Mouse (Mus musculus) hindbrain, embryonic 15.5 days (tissue): ENCODE results near the gene Stk36. TPM values are rescaled to one million over a fixed set of nuclear protein-coding genes. Genes with fewer than 3 reads are reported as not detected.

Source experiments
- ATAC-seq: fragments of 200-750 bp; cut with Nextera tagmentation; 2 replicates; pipeline ENCODE4 v1.8.0; 2017; ENCODE audit warnings: low read depth, moderate number of reproducible peaks, moderate TSS enrichment; ENCODE audit not compliant: low FRiP score
- H3K27ac ChIP-seq: fragments of 300-500 bp; sonication (generic); replicated peaks from 2 replicates; pipeline ENCODE4 v1.5.1; 2015; ENCODE audit warnings: mild to moderate bottlenecking, inconsistent platforms
- H3K27me3 ChIP-seq: fragments of 300-500 bp; sonication (generic); 2 replicates; pipeline ENCODE4 v1.6.1; 2015; ENCODE audit warnings: control low read depth, inconsistent platforms
- H3K36me3 ChIP-seq: fragments of 300-500 bp; sonication (generic); 2 replicates; pipeline ENCODE4 v1.6.1; 2015; ENCODE audit warnings: control low read depth, inconsistent platforms
- H3K4me1 ChIP-seq: fragments of 300-500 bp; sonication (generic); replicated peaks from 2 replicates; pipeline ENCODE4 v1.6.1; 2015; ENCODE audit warnings: control low read depth, inconsistent platforms
- H3K4me2 ChIP-seq: fragments of 300-500 bp; sonication (generic); 2 replicates; pipeline ENCODE4 v1.6.1; 2015; ENCODE audit warnings: moderate library complexity, mild to moderate bottlenecking, inconsistent platforms
- H3K4me3 ChIP-seq: fragments of 300-500 bp; sonication (generic); 2 replicates; pipeline ENCODE4 v1.5.1; 2015; ENCODE audit warnings: mild to moderate bottlenecking, inconsistent platforms
- H3K9ac ChIP-seq: fragments of 300-500 bp; sonication (generic); 2 replicates; pipeline ENCODE4 v1.6.1; 2015; ENCODE audit warnings: inconsistent platforms
- H3K9me3 ChIP-seq: fragments of 300-500 bp; sonication (generic); 2 replicates; pipeline ENCODE4 v1.6.1; 2016; ENCODE audit warnings: control low read depth, inconsistent platforms
- WGBS: fragments of 180-500 bp; shearing (Covaris S2); methylation state at CpG from one replicate; pipeline ENCODE4 v1.1.7; 2015; 5-methylcytosine and 5-hydroxymethylcytosine counted together
- polyA plus RNA-seq: library from polyadenylated mRNA; unstranded; fragments of >200 nt; fragmentation: Nextera tagmentation; extraction: Ambion mirVana; gene quantifications from 2 replicates; pipeline ENCODE4 v1.2.1, GENCODE M21; 2015

Stk36 gene
- polyA plus RNA-seq, 1 experiment from 2014 or later = 18.6 TPM

GRCm38 (mm10) chr1:74624183-74624582 is 22.9 kb downstream of the Stk36 start:
- Histone ChIP-seq H3K4me1 (no peaks in the 10 kb centered on the region), H3K9ac (no peak overlapping the region), H3K4me2 (no peak overlapping the region), H3K36me3 (peaks cover 45% of the 10 kb centered on the region), H3K9me3 (no peaks in the 10 kb centered on the region), H3K27ac (no peak overlapping the region), H3K27me3 (no peaks in the 10 kb centered on the region), H3K4me3 (no peak overlapping the region)
- ATAC-seq = no peak
- 97% methylated on average over 1 of the region's 1 CpGs for whole genome bisulfite sequencing

- Histone ChIP-seq H3K9ac (no peak overlapping the region), H3K9me3 (no peaks in the 10 kb centered on the region), H3K4me3 (no peak overlapping the region), H3K4me1 (no peaks in the 10 kb centered on the region), H3K27me3 (no peaks in the 10 kb centered on the region), H3K4me2 (no peak overlapping the region), H3K27ac (no peak overlapping the region), H3K36me3 (peaks cover 43% of the 10 kb centered on the region)
- 96% methylated on average over 4 of the region's 4 CpGs for whole genome bisulfite sequencing
- ATAC-seq = no peak
Measured at GRCm38 (mm10) chr1:74626076-74626475, 24.8 kb downstream of the Stk36 start.

GRCm38 (mm10) chr1:74628001-74628400 is 26.8 kb downstream of the Stk36 start:
- Histone ChIP-seq H3K4me1 (no peaks in the 10 kb centered on the region), H3K4me2 (no peak overlapping the region), H3K27me3 (no peaks in the 10 kb centered on the region), H3K27ac (no peak overlapping the region), H3K36me3 (peaks cover 34% of the 10 kb centered on the region), H3K9me3 (no peaks in the 10 kb centered on the region), H3K4me3 (no peak overlapping the region), H3K9ac (no peak overlapping the region)
- 43% methylated on average over 7 of the region's 7 CpGs for WGBS
- no peak for ATAC-seq

- 87% methylated on average over 4 of the region's 4 CpGs for WGBS
- no peaks in the 10 kb centered on the region for H3K27me3 ChIP-seq
- no peak overlapping the region for H3K4me3 ChIP-seq
- H3K9me3 ChIP-seq = no peaks in the 10 kb centered on the region
- H3K4me2 ChIP-seq = no peak overlapping the region
- no peak overlapping the region for H3K9ac ChIP-seq
- H3K36me3 ChIP-seq = peaks cover 19% of the 10 kb centered on the region
- no peak overlapping the region for H3K27ac ChIP-seq
- H3K4me1 ChIP-seq = no peaks in the 10 kb centered on the region
- ATAC-seq = no peak
Measured at GRCm38 (mm10) chr1:74632734-74633133, 31.5 kb downstream of the Stk36 start.

- no peak for ATAC-seq
Measured at GRCm38 (mm10) chr1:74643524-74643923, 42.3 kb downstream of the Stk36 start.

DNA sequence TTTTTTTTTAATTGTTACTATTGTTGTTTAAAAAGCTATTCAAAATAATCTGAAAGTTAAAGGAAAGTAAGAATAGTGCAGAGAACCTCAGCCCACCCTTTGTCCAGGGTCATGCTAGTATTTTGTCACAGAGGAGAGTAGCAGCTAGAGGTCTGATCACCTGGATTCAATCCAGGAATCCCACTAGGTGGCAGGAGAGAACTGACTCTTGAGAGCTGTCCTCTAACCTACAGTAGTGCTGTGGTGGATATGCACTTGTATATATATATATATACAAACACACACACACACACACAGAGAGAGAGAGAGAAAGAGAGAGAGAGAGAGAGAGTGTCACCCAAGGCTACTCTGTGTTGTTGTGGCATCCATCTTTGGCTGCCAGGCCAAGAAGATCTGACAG is 42.7 kb downstream of the Stk36 start:
- no peak for ATAC-seq

More at GRCm38 (mm10) chr1:74643524-74643923, 42.3 kb downstream of the Stk36 start:
- Histone ChIP-seq H3K9me3 (no peaks in the 10 kb centered on the region), H3K4me3 (no peak overlapping the region), H3K9ac (no peak overlapping the region), H3K4me1 (no peaks in the 10 kb centered on the region), H3K36me3 (no peaks in the 10 kb centered on the region), H3K27me3 (no peaks in the 10 kb centered on the region), H3K27ac (no peak overlapping the region), H3K4me2 (no peak overlapping the region)
- 78% methylated on average over 2 of the region's 2 CpGs for WGBS

GRCm38 (mm10) chr1:74661448-74662195 is 60.4 kb downstream of the Stk36 start, which contains the start of gene Ttll4:
Gene Ttll4 (plus strand): TSS chr1:74661745.
- peak within 1 kb of the TSS; percentile 83 for H3K9ac ChIP-seq
- H3K27ac ChIP-seq = peak within 1 kb of the TSS; percentile 89
- H3K4me1 ChIP-seq = peaks cover 17% of the 10 kb centered on the region
- H3K4me3 ChIP-seq = peak within 1 kb of the TSS; percentile 98
- no peaks in the 10 kb centered on the region for H3K9me3 ChIP-seq
- ATAC-seq = peak; percentile 99
- H3K4me2 ChIP-seq = peak within 1 kb of the TSS; percentile 73
- H3K27me3 ChIP-seq = no peaks in the 10 kb centered on the region
- no peaks in the 10 kb centered on the region for H3K36me3 ChIP-seq
- 1% methylated on average over 65 of the region's 66 CpGs for WGBS

More for the DNA sequence above, 42.7 kb downstream of the Stk36 start:
- no peaks in the 10 kb centered on the region for H3K4me1 ChIP-seq
- H3K4me2 ChIP-seq = no peak overlapping the region
- no peaks in the 10 kb centered on the region for H3K9me3 ChIP-seq
- no peak overlapping the region for H3K4me3 ChIP-seq
- no peaks in the 10 kb centered on the region for H3K27me3 ChIP-seq
- no peak overlapping the region for H3K9ac ChIP-seq
- no peak overlapping the region for H3K27ac ChIP-seq
- no peaks in the 10 kb centered on the region for H3K36me3 ChIP-seq

GRCm38 (mm10) chr1:74662253-74662865 is 61.1 kb downstream of the Stk36 start:
- H3K4me1 ChIP-seq = peaks cover 17% of the 10 kb centered on the region
- peak overlapping the region; percentile 98 for H3K4me3 ChIP-seq
- H3K9ac ChIP-seq = peak overlapping the region; percentile 83
- H3K9me3 ChIP-seq = no peaks in the 10 kb centered on the region
- no peaks in the 10 kb centered on the region for H3K27me3 ChIP-seq
- WGBS = 3% methylated on average over 13 of the region's 13 CpGs
- peak overlapping the region; percentile 73 for H3K4me2 ChIP-seq
- peak overlapping the region; percentile 89 for H3K27ac ChIP-seq
- no peaks in the 10 kb centered on the region for H3K36me3 ChIP-seq
- ATAC-seq = no peak

DNA sequence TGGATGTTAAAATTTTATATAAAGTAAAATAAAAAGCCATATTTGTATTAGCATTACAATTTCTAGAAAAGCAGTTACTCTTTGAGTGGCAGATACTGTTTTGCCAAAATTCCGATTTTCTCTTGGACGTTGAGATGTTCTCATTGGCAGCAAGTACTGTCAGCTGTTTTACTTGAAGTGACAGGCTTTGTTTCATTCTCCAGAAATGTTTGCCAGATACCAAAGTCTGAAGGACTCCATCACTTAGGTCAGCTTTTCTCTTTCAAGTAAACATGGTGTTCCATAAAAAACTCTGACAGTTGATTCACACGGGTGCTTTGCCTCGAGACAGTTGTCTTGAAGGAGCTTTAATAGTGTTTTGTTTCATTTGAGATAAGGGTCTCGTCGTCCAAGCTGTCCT is 63.9 kb downstream of the Stk36 start:
- H3K36me3 ChIP-seq = no peaks in the 10 kb centered on the region
- H3K4me3 ChIP-seq = no peak overlapping the region
- no peak overlapping the region for H3K4me2 ChIP-seq
- no peak overlapping the region for H3K9ac ChIP-seq
- no peaks in the 10 kb centered on the region for H3K27me3 ChIP-seq
- 77% methylated on average over 6 of the region's 6 CpGs for WGBS
- no peak overlapping the region for H3K27ac ChIP-seq
- ATAC-seq = no peak
- peaks cover 17% of the 10 kb centered on the region for H3K4me1 ChIP-seq
- H3K9me3 ChIP-seq = no peaks in the 10 kb centered on the region

DNA sequence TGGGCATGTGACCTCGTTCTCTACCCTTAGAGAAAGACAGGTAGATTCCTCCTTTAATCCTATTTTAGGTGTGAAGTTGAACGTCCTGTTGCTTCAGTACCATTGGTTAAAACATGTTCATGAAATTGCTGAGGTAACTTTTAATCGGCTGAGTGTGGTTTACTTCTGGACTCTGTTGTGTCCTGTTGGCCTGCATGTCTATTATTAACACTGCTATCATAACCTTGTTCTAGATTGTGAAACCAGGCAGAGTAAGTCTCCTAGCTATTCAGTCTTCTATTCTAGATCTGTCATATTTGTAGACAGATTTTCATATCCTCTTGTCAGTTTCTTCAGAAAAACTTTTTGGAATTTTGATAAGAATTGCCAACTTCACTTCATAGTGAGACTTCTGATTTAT is 67.1 kb downstream of the Stk36 start:
- H3K9ac ChIP-seq = no peak overlapping the region
- no peak overlapping the region for H3K4me3 ChIP-seq
- H3K4me1 ChIP-seq = peaks cover 4% of the 10 kb centered on the region
- H3K27me3 ChIP-seq = no peaks in the 10 kb centered on the region
- ATAC-seq = no peak
- no peak overlapping the region for H3K4me2 ChIP-seq
- no peaks in the 10 kb centered on the region for H3K36me3 ChIP-seq
- WGBS = 94% methylated on average over 3 of the region's 3 CpGs
- no peaks in the 10 kb centered on the region for H3K9me3 ChIP-seq
- no peak overlapping the region for H3K27ac ChIP-seq

- Histone ChIP-seq H3K4me3 (no peak overlapping the region), H3K27ac (no peak overlapping the region), H3K4me2 (no peak overlapping the region), H3K9ac (no peak overlapping the region), H3K9me3 (no peaks in the 10 kb centered on the region), H3K36me3 (no peaks in the 10 kb centered on the region), H3K4me1 (no peaks in the 10 kb centered on the region), H3K27me3 (no peaks in the 10 kb centered on the region)
- no peak for ATAC-seq
- WGBS = 82% methylated on average over 7 of the region's 7 CpGs
Measured at GRCm38 (mm10) chr1:74672731-74673130, 71.5 kb downstream of the Stk36 start.

GRCm38 (mm10) chr1:74676863-74677262 is 75.6 kb downstream of the Stk36 start:
- H3K9ac ChIP-seq = no peak overlapping the region
- no peak overlapping the region for H3K4me3 ChIP-seq
- H3K27me3 ChIP-seq = no peaks in the 10 kb centered on the region
- no peak for ATAC-seq
- no peaks in the 10 kb centered on the region for H3K4me1 ChIP-seq
- H3K4me2 ChIP-seq = no peak overlapping the region
- H3K36me3 ChIP-seq = peaks cover 28% of the 10 kb centered on the region
- 90% methylated on average over 3 of the region's 3 CpGs for WGBS
- no peaks in the 10 kb centered on the region for H3K9me3 ChIP-seq
- H3K27ac ChIP-seq = no peak overlapping the region
